In genomic region chr1:107899261-107899660, GRCm38 (mm10) we compare ENCODE assay signal across 30 mouse cellular contexts.
DNase-seq lines count a peak whose midpoint lies in the region; ATAC-seq lines count a peak whose summit lies in the region.
"Had no signal": no experiment of that assay in that cellular context is flagged by ENCODE, and none has a peak within 500 bp of the region (broad histone marks: within the 10 kb centered on the region; RNA-seq: fewer than 3 reads in every experiment).

No protein-coding gene starts in this region.

- no peak overlapping the region for H3K27ac ChIP-seq in forebrain, embryonic 15.5 days (replicated peaks)
- no peak overlapping the region for H3K27ac ChIP-seq in forebrain, embryonic 11.5 days (ENCODE audit: low read depth, low read length)
- H3K27ac ChIP-seq: embryonic facial prominence, embryonic 10.5 days; embryonic facial prominence, embryonic 13.5 days; gastrocnemius, adult 2 months; heart, embryonic 15.5 days; hindbrain, embryonic 15.5 days had no signal

- no peak overlapping the region for H3K4me2 ChIP-seq in forebrain, embryonic 15.5 days (replicated peaks)
- no peak overlapping the region for H3K4me2 ChIP-seq in forebrain, embryonic 11.5 days (ENCODE audit: low read depth, low read length, severe bottlenecking)
- H3K4me2 ChIP-seq: embryonic facial prominence, embryonic 13.5 days; heart, embryonic 12.5 days; heart, embryonic 15.5 days; hindbrain, embryonic 15.5 days had no signal

- no peaks in the 10 kb centered on the region for H3K9me3 ChIP-seq in forebrain, embryonic 15.5 days
- H3K9me3 ChIP-seq in forebrain, embryonic 11.5 days (ENCODE audit: control insufficient read depth, low read length) = no peaks in the 10 kb centered on the region
- H3K9me3 ChIP-seq: embryonic facial prominence, embryonic 10.5 days; embryonic facial prominence, embryonic 13.5 days; heart, embryonic 12.5 days; heart, embryonic 15.5 days; hindbrain, embryonic 15.5 days had no signal

- no peaks in the 10 kb centered on the region for H3K36me3 ChIP-seq in forebrain, embryonic 15.5 days
- no peaks in the 10 kb centered on the region for H3K36me3 ChIP-seq in forebrain, embryonic 11.5 days (ENCODE audit: control insufficient read depth, insufficient read depth, low read length)
- H3K36me3 ChIP-seq: embryonic facial prominence, embryonic 10.5 days; embryonic facial prominence, embryonic 13.5 days; G1E; heart, embryonic 12.5 days; heart, embryonic 15.5 days; hindbrain, embryonic 15.5 days had no signal

- H3K4me3 ChIP-seq in forebrain, embryonic 15.5 days = no peak overlapping the region
- no peak overlapping the region for H3K4me3 ChIP-seq in forebrain, embryonic 11.5 days (ENCODE audit: low read depth, low read length)
- H3K4me3 ChIP-seq: embryonic facial prominence, embryonic 10.5 days; embryonic facial prominence, embryonic 13.5 days; erythroblast, embryonic 14.5 days; gastrocnemius, adult 2 months; heart, embryonic 12.5 days; heart, embryonic 15.5 days; hindbrain, embryonic 15.5 days had no signal

- DNase-seq in cerebellum, postnatal 14 days = peak; percentile 57 to 73
- DNase-seq in cerebellum, postnatal 4 days (ENCODE audit: low spot score in 2 of 2) = no peak
- no peak for DNase-seq in forebrain, embryonic 11.5 days (ENCODE audit: low spot score)
- peak; percentile 29 for DNase-seq in layer of hippocampus, adult 9-11 months
- DNase-seq in layer of hippocampus, adult 11-12 months (ENCODE audit: low spot score) = no peak
- DNase-seq in spleen, postnatal 4 days (ENCODE audit: low spot score in 2 of 2) = no peak
- DNase-seq: adrenal gland, postnatal 10 days; adrenal gland, postnatal 36 days; B cell, adult 2 months; cerebellum, adult 11 months; embryo, embryonic 11 days; gastrocnemius, adult 2 months; gastrocnemius, postnatal 25 days; heart, adult 18-20 months; heart, postnatal 10 days; heart, postnatal 36 days; kidney, adult 18-20 months; kidney, adult 9 months had no signal

- WGBS in forebrain, embryonic 15.5 days = 49% methylated on average over 4 of the region's 4 CpGs
- WGBS in forebrain, embryonic 11.5 days = 86% methylated on average over 4 of the region's 4 CpGs

- H3K27me3 ChIP-seq in forebrain, embryonic 15.5 days = no peaks in the 10 kb centered on the region
- H3K27me3 ChIP-seq in forebrain, embryonic 11.5 days (ENCODE audit: control insufficient read depth, insufficient read depth, low read length) = no peaks in the 10 kb centered on the region
- H3K27me3 ChIP-seq: CH12.LX; embryonic facial prominence, embryonic 13.5 days; heart, embryonic 12.5 days; heart, embryonic 15.5 days; hindbrain, embryonic 15.5 days; Patski had no signal

- ATAC-seq in forebrain, embryonic 15.5 days (replicated peaks) = peak; percentile 79; the same call in 1 of the 2 replicates
- ATAC-seq in forebrain, embryonic 11.5 days (replicated peaks; ENCODE audit: low FRiP score) = no peak
- ATAC-seq: inflammation-experienced regulatory T-cells, adult 6 months; intestine, embryonic 16.5 days; Patski had no signal

- peaks cover 11% of the 10 kb centered on the region for H3K4me1 ChIP-seq in forebrain, embryonic 15.5 days
- no peaks in the 10 kb centered on the region for H3K4me1 ChIP-seq in forebrain, embryonic 11.5 days (replicated peaks; ENCODE audit: control insufficient read depth, insufficient read depth, low read length)
- H3K4me1 ChIP-seq: embryonic facial prominence, embryonic 10.5 days; heart, embryonic 12.5 days; heart, embryonic 15.5 days; hindbrain, embryonic 15.5 days had no signal

- H3K9ac ChIP-seq in forebrain, embryonic 15.5 days (replicated peaks) = no peak overlapping the region
- H3K9ac ChIP-seq in forebrain, embryonic 11.5 days (ENCODE audit: low read length) = no peak overlapping the region
- H3K9ac ChIP-seq: embryonic facial prominence, embryonic 13.5 days; heart, embryonic 12.5 days; heart, embryonic 15.5 days; hindbrain, embryonic 15.5 days had no signal

Comparison
In these comparisons a context has a peak if more than half of its experiments do, and no peak if none do; other contexts are left out.
1. DNase-seq: peak in cerebellum, postnatal 14 days (2 of 2) and layer of hippocampus, adult 9-11 months (single experiment); none in cerebellum, postnatal 4 days (0 of 2), forebrain, embryonic 11.5 days (single experiment), layer of hippocampus, adult 11-12 months (single experiment) and spleen, postnatal 4 days (0 of 2).